ENCODE assay signal across 8 mouse cellular contexts in the genomic region with DNA sequence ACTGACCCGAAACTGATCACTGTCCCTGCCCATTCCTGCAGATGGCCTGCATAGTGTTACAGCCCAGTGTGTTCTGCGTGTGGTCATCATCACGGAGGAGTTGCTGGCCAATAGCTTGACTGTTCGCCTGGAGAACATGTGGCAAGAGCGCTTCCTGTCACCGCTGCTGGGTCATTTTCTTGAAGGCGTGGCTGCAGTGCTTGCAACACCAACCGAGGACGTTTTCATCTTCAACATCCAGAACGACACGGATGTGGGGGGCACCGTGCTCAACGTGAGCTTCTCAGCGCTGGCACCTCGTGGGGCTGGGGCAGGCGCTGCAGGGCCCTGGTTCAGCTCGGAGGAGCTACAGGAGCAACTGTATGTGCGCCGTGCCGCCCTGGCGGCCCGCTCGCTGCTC. TPM values are rescaled to one million over a fixed set of nuclear protein-coding genes. Genes with fewer than 3 reads are reported as not detected.
DNase-seq lines count a peak whose midpoint lies in the region; ATAC-seq and TF ChIP-seq lines count a peak whose summit lies in the region.

No protein-coding gene starts in this region.

- peaks cover 43% of the 10 kb centered on the region for H3K4me1 ChIP-seq in forebrain, embryonic 12.5 days
- H3K4me1 ChIP-seq in liver, embryonic 14.5 days (replicated peaks; ENCODE audit: control insufficient read depth in 2 of 2, insufficient read depth in 2 of 2, low read length in 1 of 2) = peaks cover 3 to 4% of the 10 kb centered on the region in 2 experiments; a peak in 1 of 4 replicates
- peaks cover 55% of the 10 kb centered on the region for H3K4me1 ChIP-seq in neural tube, embryonic 15.5 days

- no peak overlapping the region for H3K27ac ChIP-seq in layer of hippocampus, adult 2 months
- H3K27ac ChIP-seq in forebrain, embryonic 12.5 days = no peak overlapping the region
- H3K27ac ChIP-seq in liver, embryonic 14.5 days = no peak overlapping the region
- no peak overlapping the region for H3K27ac ChIP-seq in neural tube, embryonic 15.5 days (replicated peaks)

- no peak for ATAC-seq in forebrain, embryonic 12.5 days (ENCODE audit: low FRiP score)
- ATAC-seq in liver, embryonic 14.5 days (ENCODE audit: insufficient read depth) = no peak
- ATAC-seq in neural tube, embryonic 15.5 days (ENCODE audit: low FRiP score) = no peak

- 9% methylated on average over 23 of the region's 23 CpGs for WGBS in forebrain, embryonic 12.5 days
- 4% methylated on average over 23 of the region's 23 CpGs for WGBS in liver, embryonic 14.5 days (ENCODE audit: insufficient replicate concordance)
- whole genome bisulfite sequencing in neural tube, embryonic 15.5 days = 7% methylated on average over 23 of the region's 23 CpGs

- peak overlapping the region; percentile 40 for H3K4me3 ChIP-seq in layer of hippocampus, adult 2 months
- peak overlapping the region; percentile 45 for H3K4me3 ChIP-seq in forebrain, embryonic 12.5 days (replicated peaks)
- H3K4me3 ChIP-seq in liver, embryonic 14.5 days (ENCODE audit: insufficient read depth in 1 of 2, low read depth in 2 of 2, low read length in 2 of 2) = peak overlapping the region; percentile 39 to 42; a peak in 3 of 4 replicates
- H3K4me3 ChIP-seq in neural tube, embryonic 15.5 days (replicated peaks) = peak overlapping the region; percentile 33

- peak overlapping the region; percentile 39 for H3K9ac ChIP-seq in forebrain, embryonic 12.5 days
- no peak overlapping the region for H3K9ac ChIP-seq in liver, embryonic 14.5 days (replicated peaks)
- 0 out of 2 replicates have a peak overlapping the region, but pooled peaks have one; percentile 23 for H3K9ac ChIP-seq in neural tube, embryonic 15.5 days (replicated peaks)

- no peak for DNase-seq in layer of hippocampus, adult 2 months (ENCODE audit: low spot score in 2 of 2)
- no peak for DNase-seq in layer of hippocampus, postnatal 25 days (ENCODE audit: extremely low spot score in 1 of 2, low spot score in 1 of 2)
- no peak for DNase-seq in liver, embryonic 14.5 days (ENCODE audit: low read depth in 3 of 3, low spot score in 3 of 3)
- no peak for DNase-seq in left cerebral cortex, postnatal 10 days (ENCODE audit: extremely low spot score in 1 of 2, low spot score in 2 of 2)
- no peak for DNase-seq in cerebellum, adult 8-10 months
- DNase-seq in retina, embryonic 14.5 days (ENCODE audit: low spot score) = no peak

- no peak for TF ChIP-seq EP300 in liver, embryonic 14.5 days (IDR thresholded peaks at IDR 0.05; ENCODE audit: low read depth)

- H3K27me3 ChIP-seq in forebrain, embryonic 12.5 days = peaks cover 68% of the 10 kb centered on the region
- H3K27me3 ChIP-seq in liver, embryonic 14.5 days (ENCODE audit: control insufficient read depth, insufficient read depth, low read length) = peaks cover 60% of the 10 kb centered on the region
- peaks cover 22% of the 10 kb centered on the region for H3K27me3 ChIP-seq in neural tube, embryonic 15.5 days (replicated peaks)

- no peak for TF ChIP-seq CTCF in layer of hippocampus, adult 2 months (conservative IDR thresholded peaks at IDR 0.05)
- no peak for TF ChIP-seq CTCF in liver, embryonic 14.5 days (IDR thresholded peaks at IDR 0.05; ENCODE audit: low read depth)

- intact Hi-C loops in left cerebral cortex, postnatal 10 days (cut with DNase I) = no loop called here

- no peaks in the 10 kb centered on the region for H3K9me3 ChIP-seq in forebrain, embryonic 12.5 days
- H3K9me3 ChIP-seq in liver, embryonic 14.5 days (ENCODE audit: control insufficient read depth, low read length) = no peaks in the 10 kb centered on the region
- H3K9me3 ChIP-seq in neural tube, embryonic 15.5 days (replicated peaks) = no peaks in the 10 kb centered on the region

- H3K4me2 ChIP-seq in forebrain, embryonic 12.5 days = peak overlapping the region; percentile 80
- peak overlapping the region; percentile 63 for H3K4me2 ChIP-seq in liver, embryonic 14.5 days (ENCODE audit: low read depth)
- peak overlapping the region; percentile 63 for H3K4me2 ChIP-seq in neural tube, embryonic 15.5 days

- peaks cover 62% of the 10 kb centered on the region for H3K36me3 ChIP-seq in forebrain, embryonic 12.5 days (replicated peaks)
- no peaks in the 10 kb centered on the region for H3K36me3 ChIP-seq in liver, embryonic 14.5 days (replicated peaks; ENCODE audit: control insufficient read depth, insufficient read depth, low read depth)
- H3K36me3 ChIP-seq in neural tube, embryonic 15.5 days = peaks cover 72% of the 10 kb centered on the region

RNA-seq across cellular contexts. Expression of a gene that starts 5.5 kb away (rescaled TPM):
- total RNA-seq in layer of hippocampus, adult 2 months (2021) = 10 to 100 TPM; 66.4 to 79.6 TPM
- total RNA-seq in layer of hippocampus, postnatal 25 days (2021) = 10 to 100 TPM; 42.5 to 66.0 TPM
- 13.0 and 14.2 TPM in 2 replicates for polyA plus RNA-seq in forebrain, embryonic 12.5 days (2016; fragmentation: Nextera tagmentation; extraction: Ambion mirVana)
- 0.19 and 0.27 TPM in 2 replicates for polyA plus RNA-seq in liver, embryonic 14.5 days (2012; rRNA removed)
- polyA plus RNA-seq in liver, embryonic 14.5 days (2014; fragmentation: Nextera tagmentation; extraction: Ambion mirVana) = 0.01 and 0.06 TPM in 2 replicates
- polyA plus RNA-seq in neural tube, embryonic 15.5 days (2015; fragmentation: Nextera tagmentation; extraction: Ambion mirVana) = 8.2 and 10.8 TPM in 2 replicates
- 10 to 100 TPM; 57.2 to 62.0 TPM for total RNA-seq in left cerebral cortex, postnatal 10 days (2021)

RNA-seq across cellular contexts. Expression of a gene that starts 21.4 kb away (rescaled TPM):
- total RNA-seq in layer of hippocampus, adult 2 months (2021) = 10 to 100 TPM; 16.6 to 22.3 TPM
- 10 to 100 TPM; 21.4 to 21.5 TPM for total RNA-seq in layer of hippocampus, postnatal 25 days (2021)
- polyA plus RNA-seq in forebrain, embryonic 12.5 days (2016; fragmentation: Nextera tagmentation; extraction: Ambion mirVana) = 12.4 and 13.1 TPM in 2 replicates
- polyA plus RNA-seq in liver, embryonic 14.5 days (2012; rRNA removed) = 4.1 and 4.6 TPM in 2 replicates
- 5.9 and 7.0 TPM in 2 replicates for polyA plus RNA-seq in liver, embryonic 14.5 days (2014; fragmentation: Nextera tagmentation; extraction: Ambion mirVana)
- polyA plus RNA-seq in neural tube, embryonic 15.5 days (2015; fragmentation: Nextera tagmentation; extraction: Ambion mirVana) = 16.8 and 18.6 TPM in 2 replicates
- 10 to 100 TPM; 35.3 to 41.3 TPM for total RNA-seq in left cerebral cortex, postnatal 10 days (2021)

RNA-seq across cellular contexts. Expression of a gene that starts 23.5 kb away (rescaled TPM):
- total RNA-seq in layer of hippocampus, adult 2 months (2021) = 10 to 100 TPM; 68.8 to 71.3 TPM
- total RNA-seq in layer of hippocampus, postnatal 25 days (2021) = 10 to 100 TPM; 64.9 to 68.1 TPM
- 14.3 and 17.3 TPM in 2 replicates for polyA plus RNA-seq in forebrain, embryonic 12.5 days (2016; fragmentation: Nextera tagmentation; extraction: Ambion mirVana)
- polyA plus RNA-seq in liver, embryonic 14.5 days (2012; rRNA removed) = 3.4 and 4.0 TPM in 2 replicates
- 3.2 TPM in 2 replicates for polyA plus RNA-seq in liver, embryonic 14.5 days (2014; fragmentation: Nextera tagmentation; extraction: Ambion mirVana)
- polyA plus RNA-seq in neural tube, embryonic 15.5 days (2015; fragmentation: Nextera tagmentation; extraction: Ambion mirVana) = 33.3 and 40.0 TPM in 2 replicates
- total RNA-seq in left cerebral cortex, postnatal 10 days (2021) = 10 to 100 TPM; 27.7 to 31.7 TPM

RNA-seq across cellular contexts. Expression of a gene that starts 48.0 kb away (rescaled TPM):
- 100 to 1,000 TPM; 249 to 251 TPM for total RNA-seq in layer of hippocampus, adult 2 months (2021)
- total RNA-seq in layer of hippocampus, postnatal 25 days (2021) = 100 to 1,000 TPM; 203 to 244 TPM
- polyA plus RNA-seq in forebrain, embryonic 12.5 days (2016; fragmentation: Nextera tagmentation; extraction: Ambion mirVana) = 124 and 140 TPM in 2 replicates
- 27.7 and 29.2 TPM in 2 replicates for polyA plus RNA-seq in liver, embryonic 14.5 days (2012; rRNA removed)
- 10.4 and 11.7 TPM in 2 replicates for polyA plus RNA-seq in liver, embryonic 14.5 days (2014; fragmentation: Nextera tagmentation; extraction: Ambion mirVana)
- 187 and 210 TPM in 2 replicates for polyA plus RNA-seq in neural tube, embryonic 15.5 days (2015; fragmentation: Nextera tagmentation; extraction: Ambion mirVana)
- total RNA-seq in left cerebral cortex, postnatal 10 days (2021) = 100 to 1,000 TPM; 165 to 170 TPM
